In the genomic region with DNA sequence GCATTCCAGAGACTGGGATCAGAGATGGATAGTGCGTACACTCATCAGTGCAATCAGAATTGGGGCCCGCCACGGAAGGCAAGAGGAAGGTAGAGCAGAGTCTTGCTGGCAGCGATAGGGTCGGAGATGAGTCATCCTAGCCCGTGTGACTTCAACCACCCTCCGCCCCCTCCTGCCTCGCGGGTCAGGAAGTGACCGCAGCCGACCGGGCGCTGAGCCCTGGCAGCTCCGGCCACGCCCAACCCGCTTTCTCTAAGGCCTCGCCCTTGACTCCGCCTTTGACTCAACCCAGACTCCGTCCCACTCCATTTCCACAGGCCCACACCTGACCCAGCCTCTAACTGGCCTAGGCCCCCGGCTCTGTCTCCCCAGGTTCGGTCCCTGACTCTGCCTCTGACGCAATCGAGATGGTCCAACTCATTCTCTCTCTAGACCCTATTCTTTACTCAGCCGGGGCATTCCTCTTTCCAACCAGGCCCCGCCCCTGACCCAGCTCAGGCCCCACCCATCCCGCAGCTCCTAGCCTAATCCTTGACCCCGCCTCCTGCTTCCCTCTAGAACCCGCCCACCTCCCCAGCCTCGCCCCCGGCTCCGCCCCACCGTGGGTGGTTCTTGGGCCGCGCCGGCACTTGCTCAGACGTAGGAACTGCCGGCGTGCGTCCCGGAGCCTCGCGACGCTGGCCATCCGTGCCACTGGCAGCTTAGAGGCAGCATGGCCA, we compare ENCODE assay signal across 8 mouse cellular contexts. TPM values are rescaled to one million over a fixed set of nuclear protein-coding genes. Genes with fewer than 3 reads are reported as not detected.
DNase-seq lines count a peak whose midpoint lies in the region; ATAC-seq and TF ChIP-seq lines count a peak whose summit lies in the region.

A gene (plus strand): TSS at position 608 of the 719 bp plus-strand sequence.

- intact Hi-C loops in heart, postnatal 25 days (cut with DNase I) = loop anchor here (2.0 kb wide), 1 partner anchor 72 kb away; no protein-coding TSS in a partner anchor

- peak within 1 kb of the TSS; percentile 79 to 93 for H3K4me3 ChIP-seq in ES-E14 (ENCODE audit: insufficient read depth in 1 of 2, low read depth in 1 of 2, low read length in 2 of 2, poor library complexity in 1 of 2, severe bottlenecking in 1 of 2)
- H3K4me3 ChIP-seq in forebrain, embryonic 15.5 days = peak within 1 kb of the TSS; percentile 70
- H3K4me3 ChIP-seq in lung, adult 2 months (replicated peaks; ENCODE audit: extremely low read depth, low read depth, low read length) = peak within 1 kb of the TSS; percentile 94

- no peaks in the 10 kb centered on the region for H3K36me3 ChIP-seq in ES-E14 (ENCODE audit: control insufficient read depth, insufficient read depth, low read length, poor library complexity, severe bottlenecking)
- no peaks in the 10 kb centered on the region for H3K36me3 ChIP-seq in forebrain, embryonic 15.5 days

- peak within 1 kb of the TSS; percentile 61 for H3K27ac ChIP-seq in ES-E14 (ENCODE audit: insufficient read depth, low read depth, low read length, poor library complexity, severe bottlenecking)
- peak within 1 kb of the TSS; percentile 46 for H3K27ac ChIP-seq in forebrain, embryonic 15.5 days (replicated peaks)

- H3K9me3 ChIP-seq in ES-E14 (ENCODE audit: control insufficient read depth, insufficient read depth, low read depth, low read length) = no peaks in the 10 kb centered on the region
- no peaks in the 10 kb centered on the region for H3K9me3 ChIP-seq in forebrain, embryonic 15.5 days

- WGBS in forebrain, embryonic 15.5 days = under 1% methylated on average over 44 of the region's 44 CpGs
- WGBS in lung, adult 2 months = under 1% methylated on average over 43 of the region's 44 CpGs

- no peak for TF ChIP-seq CTCF in lung, adult 2 months (IDR thresholded peaks at IDR 0.05; ENCODE audit: insufficient read depth, low read length)

- peak; percentile 95 for DNase-seq in ES-E14 (ENCODE audit: low read depth, low spot score)
- peak; percentile 98 for DNase-seq in cerebellum, adult 11-12 months
- peak; percentile 97 for DNase-seq in heart, postnatal 25 days (ENCODE audit: low spot score)
- peak; percentile 91 to 96 for DNase-seq in layer of hippocampus, adult 18-20 months (ENCODE audit: low spot score in 2 of 2)
- peak; percentile 98 for DNase-seq in lung, adult 2 months
- DNase-seq in thymus, adult 18-20 months = peak; percentile 92

- in situ Hi-C loops in ES-E14 (cut with MboI; ENCODE audit: low sequenced_read_pairs in 2 of 2, unreplicated experiment in 2 of 2) = no loop called here

- peak within 1 kb of the TSS; percentile 87 for H3K9ac ChIP-seq in ES-E14 (ENCODE audit: insufficient read depth, low read depth, low read length, poor library complexity, severe bottlenecking)
- peak within 1 kb of the TSS; percentile 62 for H3K9ac ChIP-seq in forebrain, embryonic 15.5 days (replicated peaks)

- peak; percentile 95 for ATAC-seq in forebrain, embryonic 15.5 days (replicated peaks)
- peak; percentile 84 for ATAC-seq in neutrophil, adult 5-6 weeks (ENCODE audit: extremely low read depth, insufficient number of reproducible peaks, low FRiP score, poor library complexity, severe bottlenecking)

- H3K4me2 ChIP-seq in forebrain, embryonic 15.5 days (replicated peaks) = peak within 1 kb of the TSS; percentile 95

- no peaks in the 10 kb centered on the region for H3K27me3 ChIP-seq in forebrain, embryonic 15.5 days

- H3K4me1 ChIP-seq in ES-E14 (ENCODE audit: control insufficient read depth in 2 of 2, insufficient read depth in 2 of 2, low read length in 2 of 2, poor library complexity in 1 of 2) = peaks cover 2 to 15% of the 10 kb centered on the region in 2 experiments; a peak in 3 of 4 replicates
- H3K4me1 ChIP-seq in forebrain, embryonic 15.5 days = peaks cover 36% of the 10 kb centered on the region
- peaks cover 5% of the 10 kb centered on the region; the same call in 1 of the 2 replicates for H3K4me1 ChIP-seq in lung, adult 2 months (ENCODE audit: control insufficient read depth, insufficient read depth, low read length)

- peak; percentile 92; the same call in 1 of the 2 replicates for TF ChIP-seq POLR2A in lung, adult 2 months (IDR thresholded peaks at IDR 0.05; ENCODE audit: borderline replicate concordance, extremely low read depth, low read depth, low read length)

TF ChIP-seq in ES-E14, 5 proteins besides CTCF, POLR2A, EP300 and RAD21:
- TF ChIP-seq ZC3H11A (IDR thresholded peaks at IDR 0.05; ENCODE audit: borderline replicate concordance, low read depth, low read length) = no peak
- no peak for TF ChIP-seq MAFK (IDR thresholded peaks at IDR 0.05; ENCODE audit: insufficient read depth, low read depth, low read length)
- no peak for TF ChIP-seq HCFC1 (IDR thresholded peaks at IDR 0.05; ENCODE audit: borderline replicate concordance, insufficient read depth, low read length)
- TF ChIP-seq CHD2 (IDR thresholded peaks at IDR 0.05; ENCODE audit: low read depth, low read length) = no peak
- no peak for TF ChIP-seq ZNF384 (IDR thresholded peaks at IDR 0.05; ENCODE audit: low read depth, low read length)
TF ChIP-seq in ES-E14: peak in this region for 0.

RNA-seq across cellular contexts. Expression of the gene that starts here (rescaled TPM):
- total RNA-seq in ES-E14 (2012; rRNA removed) = 5.6 and 8.1 TPM in 2 replicates
- polyA plus RNA-seq in forebrain, embryonic 15.5 days (2015; fragmentation: Nextera tagmentation; extraction: Ambion mirVana) = 6.6 and 6.7 TPM in 2 replicates
- 10 to 100 TPM; 30.2 to 36.5 TPM for total RNA-seq in heart, postnatal 25 days (2021)
- 100 to 1,000 TPM; 132 to 138 TPM for total RNA-seq in layer of hippocampus, adult 18-20 months (2021)
- 8.6 and 12.8 TPM in 2 replicates for polyA plus RNA-seq in lung, adult 2 months (2012; rRNA removed)
- 4.2 and 4.3 TPM in 2 replicates for total RNA-seq in neutrophil, adult 5-6 weeks (2017)

Comparison
In these comparisons a context has a peak if more than half of its experiments do, and no peak if none do; other contexts are left out.
1. Peak in every context shown above with its lines: DNase-seq, ATAC-seq, H3K4me3 ChIP-seq and H3K27ac ChIP-seq.